Mouse (Mus musculus) ZHBTc4 (cell line): ENCODE data around the gene Mtfr1l.

Experiments used
- DNase-seq: peaks from one replicate; pipeline ENCODE4 v3.0.0-alpha.2; 2011; ENCODE audit warnings: low read depth, low spot score

Gene Mtfr1l

GRCm38 (mm10) chr4:134489986-134490665, 45.1 kb downstream of the Mtfr1l start:
- no peak for DNase-seq

- no peak for DNase-seq
Measured at GRCm38 (mm10) chr4:134488211-134488610, 47.0 kb downstream of the Mtfr1l start.

- DNase-seq = peak; percentile 55
Measured at GRCm38 (mm10) chr4:134485151-134485900, 49.9 kb downstream of the Mtfr1l start.

- DNase-seq = no peak
Measured at GRCm38 (mm10) chr4:134484231-134484630, 51.0 kb downstream of the Mtfr1l start.

- peak; percentile 49 for DNase-seq
Measured at GRCm38 (mm10) chr4:134483696-134484095, 51.5 kb downstream of the Mtfr1l start.

GRCm38 (mm10) chr4:134483078-134483688, 52.0 kb downstream of the Mtfr1l start:
- no peak for DNase-seq

- no peak for DNase-seq
Measured at GRCm38 (mm10) chr4:134482442-134482841, 52.7 kb downstream of the Mtfr1l start.

GRCm38 (mm10) chr4:134481270-134481669, 53.9 kb downstream of the Mtfr1l start:
- no peak for DNase-seq

GRCm38 (mm10) chr4:134480864-134481263, 54.3 kb downstream of the Mtfr1l start:
- DNase-seq = peak; percentile 97

- no peak for DNase-seq
Measured at GRCm38 (mm10) chr4:134479839-134480238, 55.3 kb downstream of the Mtfr1l start.

- peak; percentile 94 for DNase-seq
Measured at GRCm38 (mm10) chr4:134478031-134478430, 57.2 kb downstream of the Mtfr1l start.

- no peak for DNase-seq
Measured at GRCm38 (mm10) chr4:134476899-134477298, 58.3 kb downstream of the Mtfr1l start.
